Mouse (Mus musculus) heart, adult 2 months (tissue): ENCODE data around the gene Aqp12.

ENCODE experiments used
- CTCF ChIP-seq: fragments of 200-600 bp; IDR thresholded peaks from 2 replicates; pipeline ENCODE4 v1.8.1; 2022; ENCODE audit warnings: antibody characterized with exemption, mild to moderate bottlenecking, moderate library complexity
- POLR2A ChIP-seq: fragments of 200-500 bp; IDR thresholded peaks from 2 replicates; pipeline ENCODE4 v1.6.1; 2011; ENCODE audit warnings: mild to moderate bottlenecking, low read depth, low read length, control low read depth; ENCODE audit not compliant: insufficient read depth

DNA sequence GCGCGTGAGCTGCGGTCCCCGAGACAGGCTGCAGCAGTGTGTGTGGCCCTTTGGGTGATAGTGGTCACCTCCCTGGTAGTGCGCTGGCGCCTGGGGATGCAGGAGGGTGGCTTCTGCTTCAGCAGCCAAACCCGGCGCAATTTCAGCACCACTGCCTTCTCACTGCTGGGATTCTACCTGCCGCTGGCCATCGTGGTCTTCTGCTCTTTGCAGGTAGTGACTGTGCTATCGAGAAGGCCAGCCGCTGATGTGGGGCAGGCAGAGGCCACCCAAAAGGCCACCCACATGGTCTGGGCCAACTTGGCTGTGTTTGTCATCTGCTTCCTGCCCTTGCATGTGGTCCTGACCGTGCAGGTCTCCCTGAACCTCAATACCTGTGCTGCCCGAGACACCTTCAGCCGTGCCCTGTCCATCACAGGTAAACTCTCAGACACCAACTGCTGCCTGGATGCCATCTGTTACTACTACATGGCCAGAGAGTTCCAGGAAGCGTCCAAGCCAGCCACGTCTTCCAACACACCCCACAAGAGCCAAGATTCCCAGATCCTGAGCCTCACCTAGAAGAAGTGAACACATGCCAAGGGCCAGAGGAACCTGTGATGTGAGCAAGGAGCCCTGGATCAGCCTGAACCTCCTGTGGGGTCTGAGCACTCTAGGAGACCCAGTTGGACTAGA is 23.1 kb upstream of the Aqp12 start:
- no peak for TF ChIP-seq CTCF
- TF ChIP-seq POLR2A, result no peak
